Mouse (Mus musculus) lung, postnatal 4 days (tissue): Measurements from ENCODE around the gene Lgi4.

Experiments used
- DNase-seq, 2 experiments: peaks; one replicate each; pipeline ENCODE4 v3.0.0; 2021

Lgi4 gene

DNA sequence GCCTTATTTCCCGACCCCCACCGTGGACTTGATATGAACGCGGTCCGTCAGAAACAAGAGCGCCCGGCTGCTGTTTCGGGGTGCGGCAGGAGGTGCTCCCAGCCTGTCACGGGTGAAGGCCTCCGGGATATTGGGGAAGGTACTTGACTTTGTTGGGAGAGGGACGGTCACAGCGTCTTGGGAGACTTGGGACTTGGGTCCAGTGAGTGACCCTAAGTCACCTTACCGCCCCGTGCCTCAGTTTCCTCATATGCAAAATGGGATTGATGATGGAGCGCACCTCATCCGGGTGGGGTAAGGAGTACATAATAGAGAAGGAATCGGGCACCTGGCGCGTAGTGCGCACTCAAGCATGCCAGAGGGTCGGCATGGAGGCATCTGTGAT, 6.9 kb upstream of the Lgi4 start:
- no peak for DNase-seq

DNA sequence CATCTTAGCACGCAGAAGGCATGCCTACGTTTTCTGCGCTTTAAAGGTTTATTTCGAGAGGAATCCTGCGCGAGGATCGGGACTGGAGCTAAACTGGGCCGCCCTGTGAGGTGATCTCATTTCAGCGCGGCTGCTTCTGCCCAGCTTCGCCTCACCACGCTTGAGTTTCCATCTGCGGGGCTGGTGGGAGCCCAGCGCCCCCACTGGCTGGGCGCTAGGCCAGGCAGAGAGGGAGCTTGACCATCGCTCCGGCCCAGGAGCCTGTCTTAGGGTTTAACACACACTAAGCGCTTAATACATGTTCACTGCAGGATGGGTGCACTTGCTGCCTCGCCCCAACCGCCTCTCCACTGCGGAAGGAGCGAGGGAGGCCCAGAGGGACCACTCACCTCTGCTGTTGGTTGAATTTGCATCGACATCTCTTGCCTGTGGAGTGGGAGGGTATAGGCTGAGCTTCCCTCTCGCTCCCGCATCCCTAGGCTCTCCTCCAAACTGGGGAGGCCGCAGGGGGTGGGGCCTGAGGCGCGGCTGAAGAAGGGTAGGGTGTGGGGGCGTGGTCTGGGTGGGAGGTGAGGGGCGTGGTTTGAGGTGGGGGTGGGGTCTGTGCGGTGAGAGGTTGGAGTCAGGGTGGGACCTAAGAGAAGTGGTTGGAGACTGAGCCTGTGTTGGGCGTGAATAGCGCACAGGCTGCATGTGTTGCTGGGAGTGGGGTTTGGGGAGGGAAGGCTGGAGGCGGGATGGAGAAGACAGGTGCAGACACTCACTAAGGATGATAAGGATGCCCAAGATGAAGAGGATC, 6.3 kb upstream of the Lgi4 start:
- DNase-seq, result peak; percentile 51 to 64

DNA sequence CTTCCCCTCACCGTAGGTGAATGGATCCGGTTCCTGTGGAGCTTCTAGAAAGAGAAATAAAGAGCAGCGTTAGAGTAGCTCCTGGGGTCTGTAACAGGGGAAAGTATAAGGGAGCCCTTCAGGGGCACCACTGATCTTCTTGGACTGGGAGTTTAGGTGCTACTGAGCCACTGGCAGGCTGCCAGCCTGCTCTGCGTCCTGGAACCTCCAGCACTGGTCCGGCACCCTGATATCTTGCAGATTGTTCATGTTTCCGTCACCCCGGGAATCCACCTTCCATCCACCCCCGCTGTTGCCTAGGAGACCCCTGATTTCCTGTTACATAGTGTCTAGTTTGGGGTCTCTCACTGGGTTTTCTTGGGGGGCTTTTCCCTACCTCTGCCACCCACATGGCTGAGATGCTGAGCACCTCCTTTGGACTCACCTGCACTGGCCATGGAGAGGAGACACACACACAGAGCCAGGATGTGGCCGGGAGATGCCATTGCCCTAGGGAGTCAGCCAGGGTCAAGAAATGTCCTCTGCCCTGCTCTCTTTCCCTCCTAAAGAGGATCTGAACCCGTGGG, 5.2 kb upstream of the Lgi4 start:
- no peak for DNase-seq

DNA sequence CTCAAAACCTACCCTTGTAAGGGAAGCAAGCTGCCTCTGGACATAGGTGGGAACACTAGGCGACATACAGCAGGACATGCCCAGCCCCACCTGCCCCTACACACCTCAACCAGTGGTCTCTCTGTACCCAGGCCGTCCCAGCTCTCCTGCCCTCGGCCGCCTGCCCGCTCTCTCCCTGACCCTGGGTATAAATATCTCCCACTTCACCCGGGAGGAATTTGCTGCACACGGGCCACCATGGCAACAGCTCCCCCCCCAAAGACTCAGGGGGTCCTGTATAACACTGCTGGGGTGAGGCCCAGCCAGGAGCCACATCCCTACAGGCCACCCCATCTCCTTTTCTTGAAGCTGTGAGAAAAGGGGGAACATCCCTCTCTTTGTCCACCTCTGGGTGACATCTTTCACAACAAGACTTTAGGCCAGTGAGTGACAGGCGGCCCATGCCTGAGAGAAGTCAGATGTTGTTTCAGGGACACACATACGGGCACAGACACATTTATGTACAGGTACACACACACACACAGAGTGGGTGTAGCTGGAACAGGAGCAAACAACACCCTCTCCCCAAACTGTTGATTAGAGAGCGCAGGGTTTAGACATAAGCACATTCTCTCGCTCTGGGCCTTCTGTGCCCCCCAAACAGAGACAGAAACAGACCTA, 4.4 kb upstream of the Lgi4 start:
- peak in 1 of 2 experiments; percentile 44 for DNase-seq

DNA sequence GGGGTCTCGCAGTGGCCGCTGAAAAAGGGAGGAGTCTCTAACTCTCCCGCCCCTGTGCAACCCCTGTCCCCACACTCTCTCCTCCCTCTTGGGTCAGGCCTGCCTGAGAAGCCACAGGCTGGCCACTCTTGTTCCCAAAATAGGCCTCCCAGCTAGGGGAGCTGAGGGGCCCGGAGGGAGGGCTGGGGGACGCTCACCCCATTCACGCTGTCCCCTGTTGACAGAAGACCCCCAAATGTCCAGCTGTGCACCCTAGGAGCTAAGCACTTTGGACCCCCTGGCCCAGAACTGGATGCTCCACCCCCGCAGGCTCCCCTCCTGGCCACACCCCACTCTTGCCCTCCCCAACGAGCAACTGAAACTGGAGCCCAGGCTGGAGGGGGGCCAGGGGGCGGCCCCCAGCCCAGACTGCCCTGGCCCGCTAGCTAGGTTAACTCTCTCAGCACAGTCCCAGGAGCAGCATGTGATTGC, 3.8 kb upstream of the Lgi4 start:
- peak; percentile 81 to 94 for DNase-seq

DNA sequence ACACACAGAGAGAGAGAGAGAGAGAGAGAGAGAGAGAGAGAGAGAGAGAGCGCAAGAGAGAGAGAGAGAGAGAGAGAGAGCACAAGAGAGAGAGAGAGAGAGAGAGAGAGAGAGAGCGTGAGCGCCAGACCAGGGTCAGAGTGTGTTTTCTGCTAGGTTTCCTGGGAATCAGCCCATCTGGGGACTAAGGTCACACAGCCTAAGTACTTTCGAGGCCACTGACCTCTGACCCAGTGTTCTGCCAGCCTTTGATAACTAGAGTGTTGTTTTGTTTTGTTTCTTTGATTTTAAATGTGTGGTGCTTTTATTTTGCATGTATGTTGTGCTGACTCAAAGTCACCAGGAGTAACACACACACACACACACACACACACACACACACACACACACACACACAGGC, 3.3 kb upstream of the Lgi4 start:
- no peak for DNase-seq

DNA sequence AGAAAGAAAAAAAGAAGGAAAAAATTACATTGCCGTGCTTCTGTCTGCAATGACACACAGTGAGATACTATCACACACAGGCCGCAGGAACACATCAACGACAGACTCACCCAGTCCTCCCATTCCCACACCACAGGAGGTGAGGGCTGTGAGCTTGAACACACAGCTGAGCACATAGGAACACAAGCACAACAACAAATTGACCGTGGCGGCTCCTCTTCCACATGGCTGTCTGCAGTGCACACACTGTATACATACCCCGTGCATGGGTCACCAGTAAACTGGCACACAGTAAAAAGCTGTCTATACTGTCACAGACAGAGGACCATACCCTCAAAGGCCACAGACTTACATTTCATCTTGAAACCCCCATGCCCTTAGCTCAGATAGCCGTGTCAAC, 2.7 kb upstream of the Lgi4 start:
- no peak for DNase-seq

DNA sequence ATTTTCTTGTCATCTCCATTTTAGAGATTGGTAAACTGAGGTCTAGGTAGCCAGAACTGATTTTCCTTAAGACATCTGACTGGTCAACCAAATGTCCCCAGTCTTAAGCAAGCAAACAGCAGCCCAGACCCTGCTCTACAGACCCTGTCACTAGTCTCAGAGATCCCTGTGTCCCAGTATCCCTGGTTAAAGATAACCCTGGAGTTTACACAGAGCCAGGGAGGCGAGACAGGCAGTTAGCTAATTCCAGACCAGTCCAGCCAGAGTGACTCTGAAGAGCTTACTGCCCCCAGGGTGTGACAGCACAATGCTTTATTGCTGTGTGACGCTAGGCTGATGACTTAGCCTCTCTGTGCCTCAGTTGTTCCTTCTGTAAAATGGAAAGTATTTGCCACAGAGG, 2.1 kb upstream of the Lgi4 start, which contains the start of gene Fxyd1:
Gene Fxyd1, minus strand, starts transcription at position 129 of the 400 bp plus-strand sequence.
- DNase-seq, result no peak

DNA sequence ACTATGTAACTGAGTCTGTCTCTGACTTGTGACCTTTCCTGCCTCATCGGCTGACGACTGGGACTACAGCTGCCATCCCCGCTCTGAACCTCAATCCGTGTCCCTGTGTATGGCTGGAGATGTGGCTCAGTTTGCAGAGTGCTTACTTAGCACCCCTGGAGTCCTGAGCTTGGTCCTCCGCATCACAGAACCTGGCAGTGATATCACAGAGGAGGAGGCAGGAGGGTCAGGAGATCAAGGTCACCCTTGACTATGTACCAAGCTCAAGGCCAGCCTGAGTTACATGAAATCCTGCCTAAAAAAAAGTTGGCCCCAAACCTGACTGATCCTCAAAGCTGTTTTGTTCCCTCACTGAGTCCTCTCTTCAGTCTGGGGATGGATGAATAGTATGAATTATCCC, 1.4 kb upstream of the Lgi4 start:
- DNase-seq, result no peak

DNA sequence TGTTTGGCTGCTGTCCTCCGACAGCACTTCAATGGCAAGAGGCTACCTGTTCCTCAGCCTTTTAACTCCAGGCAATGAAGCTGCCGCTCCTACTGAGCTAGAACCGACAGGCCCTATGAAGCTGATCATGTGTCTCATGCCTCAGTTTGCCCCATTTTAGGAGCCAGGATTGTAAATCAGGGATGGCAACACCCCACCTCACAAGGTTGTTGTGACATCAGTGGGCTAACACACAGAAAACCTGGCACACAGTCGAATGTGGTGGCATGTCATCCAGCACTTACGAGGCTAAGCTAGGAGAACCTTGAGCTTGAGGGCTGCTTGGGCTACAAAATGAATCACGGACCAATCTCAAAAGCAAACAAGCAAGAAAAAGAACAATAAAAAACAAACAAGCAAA, 931 bp upstream of the Lgi4 start:
- DNase-seq, result no peak

DNA sequence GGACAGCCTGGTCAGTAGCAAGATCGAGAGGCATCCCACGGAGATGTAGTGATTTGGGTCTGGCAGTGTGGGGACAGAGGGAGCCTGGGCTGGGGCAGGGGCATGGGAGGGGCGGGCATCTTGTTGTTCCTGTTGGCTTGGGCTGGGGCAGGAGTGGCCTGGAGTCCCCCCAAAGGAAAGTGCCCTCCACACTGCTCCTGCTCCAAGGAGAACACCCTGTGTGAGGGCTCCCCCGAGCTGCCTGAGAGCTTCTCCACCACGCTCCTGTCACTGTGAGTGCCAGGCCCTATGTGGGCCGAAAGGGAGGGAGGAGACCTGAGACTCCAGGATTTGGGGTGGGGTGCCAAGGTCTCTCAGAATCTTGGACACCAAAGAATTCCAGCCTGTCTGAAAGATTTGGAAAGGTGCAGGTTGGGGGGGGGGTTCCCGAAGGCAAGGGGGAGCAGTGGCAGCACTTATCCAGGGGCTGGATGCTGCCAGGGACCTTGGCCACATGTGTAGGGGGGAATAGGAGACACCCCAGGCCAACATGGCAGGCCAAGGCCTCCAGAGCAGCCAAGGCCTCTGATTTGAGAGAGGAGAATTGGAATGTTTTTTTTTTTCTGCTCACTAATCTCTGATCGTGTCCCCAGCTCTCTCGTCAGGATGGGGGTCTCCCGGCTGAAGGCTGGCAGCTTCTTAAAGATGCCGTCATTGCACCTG, 928 bp downstream of the Lgi4 start:
- no peak for DNase-seq

DNA sequence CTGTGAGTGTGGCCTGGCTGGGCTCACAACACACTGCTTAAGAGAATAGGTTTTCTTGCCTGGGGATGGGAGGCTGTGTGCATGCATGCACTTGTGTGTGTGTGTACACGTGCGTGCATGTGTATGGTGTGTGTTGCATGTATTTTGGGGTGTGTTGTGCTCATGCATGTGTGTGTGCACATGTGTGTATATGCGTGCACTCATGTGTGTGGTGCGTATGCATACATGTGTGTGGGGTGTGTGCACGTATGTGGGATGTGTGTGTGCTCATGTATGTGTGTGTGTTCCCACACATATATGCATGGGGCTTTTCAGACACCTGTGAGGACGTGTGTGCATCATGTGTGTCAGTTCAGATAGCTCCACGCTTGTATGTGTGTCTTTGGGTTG, 1.5 kb downstream of the Lgi4 start:
- no peak for DNase-seq

DNA sequence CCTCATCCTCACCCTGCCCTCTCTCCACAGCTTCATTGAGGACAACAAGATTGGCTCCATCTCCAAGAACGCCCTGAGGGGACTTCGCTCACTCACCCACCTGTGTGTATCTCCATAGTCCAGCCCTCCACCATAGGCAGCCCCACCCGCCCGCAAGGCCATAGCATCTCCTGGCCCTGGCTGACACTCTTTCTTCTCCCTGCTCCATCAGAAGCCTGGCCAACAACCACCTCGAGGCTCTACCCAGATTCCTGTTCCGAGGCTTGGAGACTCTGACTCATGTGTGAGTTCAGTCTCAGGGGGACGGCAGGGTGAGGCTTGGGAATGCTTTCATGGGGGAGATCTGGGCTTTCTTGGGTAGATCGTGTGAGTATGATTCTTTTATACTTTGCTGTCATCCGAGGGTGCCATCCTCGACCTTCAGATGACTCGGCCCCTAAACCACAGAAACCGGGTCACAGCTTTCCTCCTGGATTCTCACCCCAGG, 4.0 kb downstream of the Lgi4 start:
- no peak for DNase-seq

DNA sequence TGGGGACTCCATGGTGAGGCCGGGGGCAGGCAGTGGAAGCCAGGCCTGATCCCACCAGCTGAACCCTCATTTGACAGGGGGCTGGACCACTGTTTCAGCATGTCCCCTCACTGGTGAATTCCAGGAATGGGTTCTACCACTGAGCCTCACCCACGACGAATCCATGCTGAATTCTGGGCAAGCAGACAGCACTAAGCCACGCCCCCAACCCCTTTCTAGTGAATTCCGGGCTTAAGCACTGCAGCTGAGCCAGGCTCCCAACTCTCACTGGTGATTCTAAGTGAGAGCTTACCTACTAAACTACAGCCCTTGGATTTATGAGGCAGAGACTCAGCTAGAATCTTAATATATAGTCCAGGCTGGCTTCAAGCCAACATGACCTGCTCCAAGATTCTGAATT, 8.7 kb downstream of the Lgi4 start:
- DNase-seq, result no peak

DNA sequence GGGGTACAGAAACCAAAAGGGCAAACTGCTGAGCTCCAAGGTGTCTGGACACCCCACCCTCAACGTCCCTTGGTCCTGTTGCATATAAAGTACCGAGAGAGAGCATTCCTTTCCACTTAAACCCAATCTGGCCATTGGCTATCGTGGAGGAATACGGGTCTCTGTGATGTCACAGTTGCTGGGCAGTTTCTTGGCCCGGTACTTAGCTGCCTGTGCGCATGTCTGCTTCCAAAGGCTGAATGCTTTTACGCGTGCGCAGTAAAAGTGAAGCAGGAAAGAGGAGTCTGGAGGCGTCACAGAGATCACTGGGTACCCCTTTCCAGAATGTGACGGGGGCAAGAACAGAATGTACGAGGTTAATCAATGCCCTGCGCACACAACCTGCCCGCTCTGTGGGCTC, 10.3 kb downstream of the Lgi4 start:
- DNase-seq, result no peak

DNA sequence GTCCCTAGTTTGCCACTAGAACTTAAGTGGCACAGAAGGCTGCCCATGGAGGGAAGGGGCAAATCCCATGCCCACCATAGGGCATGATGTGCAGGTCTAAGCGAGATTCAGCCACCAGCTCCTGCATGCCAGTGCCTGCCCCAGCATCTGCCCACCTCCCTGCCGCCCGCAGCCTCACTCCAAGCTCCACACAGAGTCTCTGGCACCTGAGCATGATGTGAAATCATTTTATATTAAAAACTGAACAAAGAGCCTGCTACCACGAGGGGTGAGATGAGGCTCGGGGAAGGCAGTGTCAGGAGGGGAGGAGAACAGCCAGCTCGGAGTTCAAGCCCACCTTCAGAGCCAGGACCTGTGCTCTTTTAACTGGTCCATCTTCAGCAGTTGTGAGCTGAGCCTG, 11.2 kb downstream of the Lgi4 start:
- no peak for DNase-seq

DNA sequence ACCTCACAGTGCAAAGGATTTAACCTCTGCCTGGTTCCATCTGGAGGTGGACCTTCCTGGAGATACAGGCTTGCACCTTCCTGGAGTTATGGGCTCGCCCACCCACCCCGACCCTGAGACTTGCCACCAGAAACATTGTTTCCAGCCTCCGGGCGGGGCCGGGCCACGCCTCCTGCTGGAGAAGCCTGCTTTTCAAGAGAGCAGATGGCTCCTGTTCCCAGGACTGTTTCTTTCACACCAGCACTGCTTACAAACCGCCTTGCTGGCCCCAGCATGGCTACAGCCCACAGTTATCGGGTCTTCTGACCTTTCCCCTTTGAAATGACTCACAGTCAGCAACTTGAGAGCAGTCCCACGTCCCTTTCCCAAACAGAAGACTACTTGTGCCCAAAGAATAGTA, 13.2 kb downstream of the Lgi4 start:
- no peak for DNase-seq

DNA sequence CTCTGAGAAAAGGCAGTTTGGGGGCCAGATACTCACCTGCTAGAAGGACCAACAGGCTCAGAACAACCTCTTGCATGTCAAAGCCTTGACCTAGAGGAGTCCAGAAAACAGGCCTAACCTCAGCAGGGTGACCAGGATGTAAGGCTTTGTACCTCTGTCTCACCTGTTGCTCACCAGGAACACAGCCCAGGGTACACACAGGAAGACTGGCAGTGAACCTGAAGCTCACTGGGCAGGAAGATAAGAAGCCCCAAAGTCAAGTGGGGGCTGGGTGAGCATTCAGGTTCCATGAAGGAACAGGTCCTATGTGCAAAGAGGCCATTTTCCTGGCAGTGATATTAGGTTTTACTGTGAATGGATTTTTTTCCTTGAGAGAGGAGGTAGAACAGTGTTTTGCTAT, 14.4 kb downstream of the Lgi4 start:
- DNase-seq, result no peak

DNA sequence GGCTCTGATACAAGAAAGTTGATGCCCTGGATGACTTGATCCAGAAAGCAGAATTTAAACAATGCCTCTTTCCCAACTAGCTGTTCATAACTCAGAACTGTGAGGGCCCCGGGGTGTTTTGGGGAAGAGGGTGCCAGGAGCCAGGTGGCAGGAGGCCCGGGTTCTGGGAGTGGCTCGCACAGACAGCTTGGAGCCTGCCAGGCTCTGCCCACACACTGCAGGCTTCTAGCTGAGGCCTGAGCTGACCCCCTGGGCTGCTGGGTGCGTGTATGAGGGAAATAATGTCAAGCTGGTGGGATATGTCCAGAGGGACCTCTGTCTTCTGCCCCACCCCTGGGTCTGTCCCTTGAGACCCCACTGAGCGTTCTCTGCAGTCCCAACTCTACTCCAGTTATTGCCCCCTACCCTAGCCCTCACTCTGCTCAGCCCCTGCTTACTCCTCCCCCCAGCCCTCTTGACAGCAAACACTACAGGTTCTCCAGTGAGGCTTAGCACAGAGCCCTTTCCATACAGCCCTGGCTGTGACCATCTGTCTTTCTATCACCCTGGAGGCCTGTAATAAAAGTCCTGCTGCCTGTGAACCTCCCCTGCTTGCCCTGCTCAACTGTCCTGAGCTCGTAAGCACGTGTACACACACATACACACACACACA, 15.0 kb downstream of the Lgi4 start:
- no peak for DNase-seq

DNA sequence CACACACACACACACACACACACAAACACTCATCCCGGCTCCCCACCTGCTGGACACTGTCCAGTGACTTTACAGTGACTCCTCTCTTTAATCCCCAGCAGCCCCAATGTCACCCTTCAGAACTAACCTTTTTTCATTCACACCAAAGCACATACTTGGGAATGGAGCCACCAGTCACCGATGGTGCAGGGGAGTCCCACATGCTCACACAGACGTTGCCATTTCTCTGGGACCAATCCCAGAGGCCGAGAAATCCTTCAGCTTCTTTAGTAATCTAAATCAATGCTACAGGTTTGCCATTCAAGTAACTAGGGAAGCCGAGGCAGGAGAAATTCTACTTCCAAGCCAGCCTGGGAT, 15.5 kb downstream of the Lgi4 start:
- no peak for DNase-seq

DNA sequence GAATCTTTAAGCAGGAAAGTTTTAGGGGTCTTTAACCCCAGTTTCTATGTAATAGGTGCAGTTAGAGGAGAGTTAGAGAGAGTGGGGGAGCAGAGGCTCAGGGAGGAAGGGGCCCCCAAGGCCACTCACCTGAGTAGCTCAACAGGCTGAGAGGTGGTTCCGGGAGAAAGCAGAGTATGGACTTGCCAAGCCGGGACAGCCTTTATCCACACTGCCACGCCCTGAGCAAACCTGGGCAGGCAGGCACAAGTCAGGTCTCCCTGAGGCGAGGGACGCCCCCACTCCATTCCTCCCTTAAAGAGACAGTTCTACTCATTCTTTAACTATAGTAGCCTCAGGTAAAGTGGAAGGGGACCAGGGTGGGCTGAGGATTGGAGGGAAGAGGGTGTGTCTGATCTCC, 17.4 kb downstream of the Lgi4 start, which contains the start of gene Fxyd3:
Gene Fxyd3, minus strand, starts transcription at position 213 of the 400 bp plus-strand sequence.
- DNase-seq, result peak in 1 of 2 experiments; percentile 52

DNA sequence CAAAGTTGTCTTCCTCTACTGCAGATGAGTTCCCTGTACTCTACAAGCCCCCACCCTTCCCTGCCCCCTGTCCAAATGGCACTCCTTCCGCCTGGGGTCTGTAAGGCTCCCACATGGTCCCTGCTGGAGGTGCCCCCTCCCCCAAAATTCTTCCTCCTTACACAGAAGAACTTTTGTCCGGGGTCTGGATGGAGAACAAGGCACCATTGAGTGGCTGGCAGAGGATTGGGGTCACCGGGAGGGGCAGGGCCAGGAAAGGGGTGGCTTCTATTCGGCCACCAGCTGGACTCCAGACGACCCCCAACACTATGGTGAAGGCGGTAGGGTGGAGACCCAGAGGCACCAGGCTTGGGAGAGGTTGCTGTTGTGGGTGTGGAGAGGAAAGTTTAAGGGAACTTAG, 18.3 kb downstream of the Lgi4 start:
- DNase-seq, result no peak
